Mouse (Mus musculus) E14TG2a.4 (cell line): ENCODE results near the gene Ptgr1.

Source experiments
- CTCF ChIP-seq: conservative IDR thresholded peaks from 2 replicates; pipeline ENCODE4 v1.5.1; 2014; ENCODE audit warnings: low read length
- NANOG ChIP-seq: IDR thresholded peaks from 2 replicates; pipeline ENCODE4 v1.6.1; 2014; ENCODE audit warnings: borderline replicate concordance, low read length, mixed read lengths
- POU5F1 ChIP-seq: IDR thresholded peaks from 2 replicates; pipeline ENCODE4 v1.6.1; 2014; ENCODE audit warnings: low read length, borderline replicate concordance

DNA sequence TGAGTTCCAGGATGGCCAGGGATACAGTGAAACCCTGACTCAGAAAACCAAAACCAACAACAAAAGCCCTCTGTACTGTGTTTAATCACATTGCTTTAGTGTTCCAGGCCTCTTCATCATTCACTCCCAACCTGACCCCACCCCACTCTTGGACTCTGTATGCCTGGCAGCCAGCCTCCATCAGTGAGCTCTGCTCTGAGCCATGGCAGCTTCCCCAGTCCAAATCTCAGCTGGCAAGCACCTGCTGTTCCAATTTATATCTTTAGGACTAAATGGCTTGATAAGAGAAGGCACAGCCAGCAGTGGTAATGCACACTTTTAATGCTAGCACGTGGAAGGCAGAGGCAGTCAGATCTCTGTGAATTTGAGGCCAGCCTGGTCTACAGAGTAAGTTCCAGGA is 21.8 kb downstream of the Ptgr1 start:
- TF ChIP-seq CTCF (no peak), POU5F1 (no peak), NANOG (no peak)
